Mouse (Mus musculus): ENCODE results near the gene Gprc6a.

DNA sequence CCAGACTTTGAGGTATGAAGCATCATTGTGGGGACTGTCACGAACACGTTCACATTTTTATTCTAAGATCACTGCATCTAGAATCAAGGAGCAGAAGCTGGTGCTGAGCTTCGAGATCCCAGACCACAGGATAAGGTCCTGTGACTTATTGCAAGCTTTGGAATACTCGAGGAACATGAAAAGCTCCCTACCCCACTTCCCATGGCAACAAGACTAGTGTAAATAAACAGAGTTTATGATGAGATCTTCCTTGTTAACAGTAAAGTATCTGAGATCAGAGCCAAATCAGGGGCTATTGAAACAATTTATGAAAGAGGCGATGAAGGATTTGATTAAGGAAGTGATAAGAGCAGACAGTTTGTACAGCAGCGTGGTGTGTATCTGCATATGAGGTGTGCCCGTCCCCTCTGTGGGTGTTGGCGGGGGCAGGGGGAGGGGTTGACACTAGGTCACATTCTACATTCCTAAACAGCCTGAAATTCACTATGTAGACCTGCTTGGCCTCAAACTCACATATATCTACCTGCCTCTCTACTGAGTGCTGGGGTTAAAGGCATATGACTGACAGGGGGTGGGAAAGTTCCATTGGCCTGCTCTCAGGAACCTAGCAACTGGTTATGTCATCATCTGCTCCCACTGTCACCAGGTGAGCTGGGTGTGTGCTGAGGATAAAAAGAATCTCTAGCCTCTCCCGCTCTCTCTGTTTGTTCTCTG lies 19.1 kb downstream of the Gprc6a start:
- TF ChIP-seq CTCF (IDR thresholded peaks at IDR 0.05; ENCODE audit: low read depth, low read length): no peak
- TF ChIP-seq POLR2A (IDR thresholded peaks at IDR 0.05; ENCODE audit: borderline replicate concordance, low read depth, low read length): no peak

Measured in bone marrow macrophage, adult 2 months (primary cell).